Mouse (Mus musculus) MEL (cell line): ENCODE measurements at regions not wholly inside any gene's neighbourhood (a gene's known extent, or its start where the extent isn't known, plus 50 kb on each side); places are given as distances from the start of the nearest gene placed in this dataset.

Source experiments
- CHD1 ChIP-seq: IDR thresholded peaks from 2 replicates; pipeline ENCODE4 v1.6.1; 2012; ENCODE audit warnings: low read depth, mild to moderate bottlenecking, inconsistent platforms, low read length, improper control_type of control experiment
- CTCF ChIP-seq, 3 experiments: IDR thresholded peaks in 2 of 3; conservative IDR thresholded peaks in 1 of 3; 2 replicates each; pipeline ENCODE4 v1.5.1; 2011 to 2012; ENCODE audit warnings: low read length in 3 of 3, low read depth in 2 of 3, mild to moderate bottlenecking in 2 of 3, improper control_type of control experiment in 1 of 3, inconsistent platforms in 1 of 3, mixed read lengths in 1 of 3, moderate library complexity in 1 of 3; ENCODE audit not compliant: control insufficient read depth in 1 of 3, insufficient read depth in 1 of 3, poor library complexity in 1 of 3, severe bottlenecking in 1 of 3
- GABPA ChIP-seq: IDR thresholded peaks from 2 replicates; pipeline ENCODE4 v1.6.1; 2012; ENCODE audit warnings: low read depth, mild to moderate bottlenecking, inconsistent platforms, low read length, improper control_type of control experiment, moderate library complexity
- KAT2A ChIP-seq: conservative IDR thresholded peaks from 2 replicates; pipeline ENCODE4 v1.6.1; 2012; ENCODE audit warnings: low read depth, low read length, improper control_type of control experiment, inconsistent platforms
- ZC3H11A ChIP-seq: IDR thresholded peaks from 2 replicates; pipeline ENCODE4 v1.6.1; 2012; ENCODE audit warnings: low read depth, mild to moderate bottlenecking, inconsistent platforms, low read length, improper control_type of control experiment

- TF ChIP-seq KAT2A, result no peak
- no peak for TF ChIP-seq CHD1
- TF ChIP-seq CTCF (IDR thresholded peaks at IDR 0.05 in 2 of 3, conservative IDR thresholded peaks at IDR 0.05 in 1 of 3; ENCODE audit: control insufficient read depth in 1 of 3, insufficient read depth in 1 of 3, low read depth in 2 of 3, low read length in 3 of 3, poor library complexity in 1 of 3, severe bottlenecking in 1 of 3), result no peak
- no peak for TF ChIP-seq ZC3H11A
- TF ChIP-seq GABPA, result no peak
These were observed 275.2 kb upstream of the Xrcc4 start for GRCm38 (mm10) chr13:90364518-90365027.
